Mouse (Mus musculus) CH12.LX (cell line): ENCODE measurements around the gene Ctcf. TPM values are rescaled to one million over a fixed set of nuclear protein-coding genes. Genes with fewer than 3 reads are reported as not detected.

Source experiments
- DNase-seq: peaks from one replicate; pipeline ENCODE4 v3.0.0-alpha.2; 2013; ENCODE audit errors: extremely low read depth
- H3K27ac ChIP-seq: 2 replicates; pipeline ENCODE4 v1.5.1; 2012; ENCODE audit warnings: low read depth, mild to moderate bottlenecking, control low read depth, moderate library complexity; ENCODE audit not compliant: insufficient read depth
- H3K27me3 ChIP-seq: replicated peaks from 2 replicates; pipeline ENCODE3; 2012; ENCODE audit warnings: inconsistent platforms
- H3K36me3 ChIP-seq, 2 experiments: replicated peaks in 1 of 2; 2 replicates each; pipeline versions ENCODE3 to v1.6.1; 2012; ENCODE audit warnings: inconsistent platforms in 1 of 2, low read length in 1 of 2, mild to moderate bottlenecking in 1 of 2, mixed read lengths in 1 of 2, moderate library complexity in 1 of 2; ENCODE audit not compliant: control insufficient read depth in 1 of 2, insufficient read depth in 1 of 2
- H3K4me1 ChIP-seq, 2 experiments: 2 replicates each; pipeline ENCODE4 v1.6.1; 2012; ENCODE audit warnings: inconsistent platforms in 1 of 2, moderate library complexity in 1 of 2; ENCODE audit not compliant: insufficient read depth in 2 of 2, control insufficient read depth in 1 of 2
- H3K4me2 ChIP-seq: 2 replicates; pipeline ENCODE4 v1.6.1; 2012; ENCODE audit warnings: low read depth, mild to moderate bottlenecking, control low read depth; ENCODE audit not compliant: poor library complexity, insufficient read depth, severe bottlenecking
- H3K4me3 ChIP-seq, 3 experiments: fragments of 150-350 bp in 1 of 3; sonication (generic) in 1 of 3; replicated peaks in 1 of 3; 2 replicates each; pipeline versions ENCODE3 to v1.5.1; 2011 to 2012; ENCODE audit warnings: low read depth in 2 of 3, low read length in 2 of 3, mild to moderate bottlenecking in 2 of 3, moderate library complexity in 2 of 3, control low read depth in 1 of 3, improper control_type of control experiment in 1 of 3, inconsistent platforms in 1 of 3, mixed read lengths in 1 of 3; ENCODE audit not compliant: poor library complexity in 1 of 3
- H3K79me2 ChIP-seq: replicated peaks from 2 replicates; pipeline ENCODE4 v1.6.1; 2012; ENCODE audit warnings: mild to moderate bottlenecking, moderate library complexity; ENCODE audit not compliant: control insufficient read depth, poor library complexity, insufficient read depth, severe bottlenecking; ENCODE audit errors: extremely low read depth
- H3K9ac ChIP-seq: 2 replicates; pipeline ENCODE4 v1.6.1; 2012; ENCODE audit warnings: low read depth, mild to moderate bottlenecking, control low read depth, moderate library complexity; ENCODE audit not compliant: insufficient read depth
- H3K9me3 ChIP-seq: replicated peaks from 2 replicates; pipeline ENCODE3; 2012; ENCODE audit warnings: low read length, inconsistent platforms, mixed read lengths
- BHLHE40 ChIP-seq: IDR thresholded peaks from 2 replicates; pipeline ENCODE4 v1.6.1; 2011; ENCODE audit warnings: mild to moderate bottlenecking, low read depth, low read length, improper control_type of control experiment
- CHD1 ChIP-seq: IDR thresholded peaks from 2 replicates; pipeline ENCODE4 v1.6.1; 2012; ENCODE audit warnings: low read depth, low read length, improper control_type of control experiment, inconsistent platforms
- CHD2 ChIP-seq: IDR thresholded peaks from 2 replicates; pipeline ENCODE4 v1.6.1; 2011; ENCODE audit warnings: low read length, improper control_type of control experiment
- CTCF ChIP-seq, 2 experiments: IDR thresholded peaks in 1 of 2; conservative IDR thresholded peaks in 1 of 2; 2 replicates each; pipeline ENCODE4 v1.5.1; 2011 to 2012; ENCODE audit warnings: low read depth in 2 of 2, low read length in 2 of 2, improper control_type of control experiment in 1 of 2, inconsistent platforms in 1 of 2, mild to moderate bottlenecking in 1 of 2, moderate library complexity in 1 of 2
- E2F4 ChIP-seq: IDR thresholded peaks from 2 replicates; pipeline ENCODE4 v1.6.1; 2011; ENCODE audit warnings: low read depth, low read length, improper control_type of control experiment; ENCODE audit not compliant: insufficient replicate concordance
- ELF1 ChIP-seq: IDR thresholded peaks from 2 replicates; pipeline ENCODE4 v1.6.1; 2014; ENCODE audit warnings: low read depth, mild to moderate bottlenecking, inconsistent platforms, low read length, improper control_type of control experiment
- EP300 ChIP-seq: IDR thresholded peaks from 2 replicates; pipeline ENCODE4 v1.6.1; 2011; ENCODE audit warnings: low read length, improper control_type of control experiment
- ETS1 ChIP-seq: conservative IDR thresholded peaks from 2 replicates; pipeline ENCODE4 v1.6.1; 2012; ENCODE audit warnings: low read depth, mild to moderate bottlenecking, inconsistent platforms, low read length, improper control_type of control experiment, moderate library complexity
- GABPA ChIP-seq: IDR thresholded peaks from 2 replicates; pipeline ENCODE4 v1.6.1; 2012; ENCODE audit warnings: low read depth, low read length, improper control_type of control experiment, inconsistent platforms; ENCODE audit not compliant: insufficient replicate concordance
- HCFC1 ChIP-seq: IDR thresholded peaks from 2 replicates; pipeline ENCODE4 v1.6.1; 2012; ENCODE audit warnings: low read depth, mild to moderate bottlenecking, inconsistent platforms, low read length, improper control_type of control experiment
- IRF4 ChIP-seq: IDR thresholded peaks from 2 replicates; pipeline ENCODE4 v1.6.1; 2014; ENCODE audit warnings: low read depth, mild to moderate bottlenecking, inconsistent platforms, low read length, improper control_type of control experiment
- JUN ChIP-seq: IDR thresholded peaks from 2 replicates; pipeline ENCODE4 v1.6.1; 2011; ENCODE audit warnings: low read depth, mild to moderate bottlenecking, low read length, improper control_type of control experiment, moderate library complexity; ENCODE audit not compliant: insufficient read depth
- JUND ChIP-seq: conservative IDR thresholded peaks from 2 replicates; pipeline ENCODE4 v1.6.1; 2011; ENCODE audit warnings: low read depth, low read length, improper control_type of control experiment
- KAT2A ChIP-seq: IDR thresholded peaks from 2 replicates; pipeline ENCODE4 v1.6.1; 2012; ENCODE audit warnings: low read length, improper control_type of control experiment, inconsistent platforms; ENCODE audit not compliant: insufficient replicate concordance
- MAFK ChIP-seq: IDR thresholded peaks from 2 replicates; pipeline ENCODE4 v1.6.1; 2011; ENCODE audit warnings: low read length, improper control_type of control experiment; ENCODE audit not compliant: insufficient replicate concordance
- MAX ChIP-seq: IDR thresholded peaks from 2 replicates; pipeline ENCODE4 v1.6.1; 2011; ENCODE audit warnings: low read length, improper control_type of control experiment
- MAZ ChIP-seq: IDR thresholded peaks from 2 replicates; pipeline ENCODE4 v1.6.1; 2012; ENCODE audit warnings: low read depth, mild to moderate bottlenecking, inconsistent platforms, low read length, improper control_type of control experiment, moderate library complexity
- MEF2A ChIP-seq: IDR thresholded peaks from 2 replicates; pipeline ENCODE4 v1.6.1; 2014; ENCODE audit warnings: low read depth, mild to moderate bottlenecking, inconsistent platforms, low read length, improper control_type of control experiment, borderline replicate concordance
- MXI1 ChIP-seq: IDR thresholded peaks from 2 replicates; pipeline ENCODE4 v1.6.1; 2011; ENCODE audit warnings: mild to moderate bottlenecking, low read depth, low read length, improper control_type of control experiment
- MYC ChIP-seq: IDR thresholded peaks from 2 replicates; pipeline ENCODE4 v1.6.1; 2011; ENCODE audit warnings: low read depth, mild to moderate bottlenecking, improper control_type of control experiment, low read length
- NELFE ChIP-seq: IDR thresholded peaks from 2 replicates; pipeline ENCODE4 v1.6.1; 2011; ENCODE audit warnings: low read depth, low read length, improper control_type of control experiment
- NRF1 ChIP-seq: IDR thresholded peaks from 2 replicates; pipeline ENCODE4 v1.6.1; 2014; ENCODE audit warnings: low read depth, mild to moderate bottlenecking, inconsistent platforms, low read length, improper control_type of control experiment, moderate library complexity
- PAX5 ChIP-seq: IDR thresholded peaks from 2 replicates; pipeline ENCODE4 v1.6.1; 2012; ENCODE audit warnings: low read length, inconsistent platforms, mixed read lengths
- POLR2A ChIP-seq: IDR thresholded peaks from 2 replicates; pipeline ENCODE4 v1.6.1; 2011; ENCODE audit warnings: low read depth, mild to moderate bottlenecking, improper control_type of control experiment, low read length
- POLR2AphosphoS2 ChIP-seq: IDR thresholded peaks from 2 replicates; pipeline ENCODE4 v1.6.1; 2011; ENCODE audit warnings: low read depth, low read length, improper control_type of control experiment
- RAD21 ChIP-seq: IDR thresholded peaks from 2 replicates; pipeline ENCODE4 v1.6.1; 2011; ENCODE audit warnings: low read depth, mild to moderate bottlenecking, low read length, improper control_type of control experiment, moderate library complexity
- RCOR1 ChIP-seq: conservative IDR thresholded peaks from 2 replicates; pipeline ENCODE4 v1.6.1; 2012; ENCODE audit warnings: low read depth, mild to moderate bottlenecking, inconsistent platforms, low read length, improper control_type of control experiment
- SIN3A ChIP-seq: IDR thresholded peaks from 2 replicates; pipeline ENCODE4 v1.6.1; 2012; ENCODE audit warnings: low read length, improper control_type of control experiment, inconsistent platforms
- SMC3 ChIP-seq: IDR thresholded peaks from 2 replicates; pipeline ENCODE4 v1.6.1; 2011; ENCODE audit warnings: low read depth, low read length, improper control_type of control experiment
- TBP ChIP-seq: conservative IDR thresholded peaks from 2 replicates; pipeline ENCODE4 v1.6.1; 2011; ENCODE audit warnings: low read depth, low read length, improper control_type of control experiment
- TCF12 ChIP-seq: IDR thresholded peaks from 2 replicates; pipeline ENCODE4 v1.6.1; 2014; ENCODE audit warnings: low read depth, mild to moderate bottlenecking, inconsistent platforms, low read length, improper control_type of control experiment
- UBTF ChIP-seq: IDR thresholded peaks from 2 replicates; pipeline ENCODE4 v1.6.1; 2012; ENCODE audit warnings: low read depth, mild to moderate bottlenecking, inconsistent platforms, low read length, improper control_type of control experiment, moderate library complexity
- USF1 ChIP-seq: IDR thresholded peaks from 2 replicates; pipeline ENCODE4 v1.6.1; 2014; ENCODE audit warnings: low read depth, mild to moderate bottlenecking, inconsistent platforms, low read length, improper control_type of control experiment
- USF2 ChIP-seq: conservative IDR thresholded peaks from 2 replicates; pipeline ENCODE4 v1.6.1; 2011; ENCODE audit warnings: low read depth, low read length, improper control_type of control experiment
- ZC3H11A ChIP-seq: IDR thresholded peaks from 2 replicates; pipeline ENCODE4 v1.6.1; 2012; ENCODE audit warnings: low read depth, mild to moderate bottlenecking, inconsistent platforms, low read length, improper control_type of control experiment
- ZKSCAN1 ChIP-seq: IDR thresholded peaks from 2 replicates; pipeline ENCODE4 v1.6.1; 2012; ENCODE audit warnings: low read depth, inconsistent platforms, low read length, improper control_type of control experiment, borderline replicate concordance
- ZMIZ1 ChIP-seq: IDR thresholded peaks from 2 replicates; pipeline ENCODE4 v1.6.1; 2012; ENCODE audit warnings: low read depth, mild to moderate bottlenecking, inconsistent platforms, low read length, improper control_type of control experiment
- ZNF384 ChIP-seq: IDR thresholded peaks from 2 replicates; pipeline ENCODE4 v1.6.1; 2012; ENCODE audit warnings: low read depth, low read length, improper control_type of control experiment, inconsistent platforms
- dilution Hi-C: fragments of 300-500 bp; cut with MboI; formaldehyde crosslinking; loops from 2 replicates; pipeline ENCODE4 v1.14.3; 2020; ENCODE audit warnings: low sequenced_read_pairs; ENCODE audit not compliant: extremely low pct_unique_long_range_greater_than_20kb, extremely low pct_ligation_motif_present
- in situ Hi-C: fragments of 300-500 bp; cut with MboI; formaldehyde crosslinking; loops from 3 replicates; pipeline ENCODE4 v1.14.3; 2019; ENCODE audit warnings: low sequenced_read_pairs, low pct_ligation_motif_present, low pct_unique_long_range_greater_than_20kb, mixed read lengths
- polyA plus RNA-seq: library from polyadenylated mRNA; unstranded; fragments of >175 nt; gene quantifications from 2 replicates; pipeline ENCODE4 v1.2.1, GENCODE M21; 2012; ENCODE audit warnings: low read depth; ENCODE audit not compliant: insufficient read length
- total RNA-seq, 2 experiments: library from RNA; depleted of rRNA; stranded (reverse); fragments of 300-350 nt in 1 of 2; fragments of >200 nt in 1 of 2; gene quantifications; 2 replicates each; pipeline ENCODE4 v1.2.3; 2012 to 2014

Gene Ctcf
- total and polyA plus RNA-seq, 3 experiments: 42.3 to 97.9 (median 52.4) TPM

GRCm38 (mm10) chr8:105685796-105686308 lies 49.5 kb downstream of the Ctcf start, which contains the start of gene Carmil2:
Gene Carmil2, plus strand, starts transcription at chr8:105686274.
- peak within 1 kb of the TSS; percentile 92 for H3K4me2 ChIP-seq
- no peaks in the 10 kb centered on the region for H3K79me2 ChIP-seq
- in situ Hi-C loops: loop anchor here (5.0 kb wide), 1 partner anchor 49 kb away; the partner anchor contains the start of genes Agrp and Ctcf
- peaks cover 42 to 72% of the 10 kb centered on the region in 2 experiments for H3K36me3 ChIP-seq
- peak within 1 kb of the TSS; percentile 81 for H3K27ac ChIP-seq
- TF ChIP-seq E2F4 (peak; percentile 95; the same call in 1 of the 2 replicates), USF2 (no peak), GABPA (no peak), UBTF (peak; percentile 96), HCFC1 (peak; percentile 59), TBP (0 out of 2 replicates have a peak, but pooled peaks have one; percentile 21), KAT2A (no peak), POLR2A (peak; percentile 67; the same call in 1 of the 2 replicates), RAD21 (peak; percentile 85), EP300 (no peak; the same call in 1 of the 2 replicates), NRF1 (peak; percentile 37; the same call in 1 of the 2 replicates), TCF12 (peak; percentile 88), MAZ (peak; percentile 59), IRF4 (peak; percentile 43; the same call in 1 of the 2 replicates), BHLHE40 (no peak; the same call in 1 of the 2 replicates), NELFE (peak; percentile 76), ZMIZ1 (peak; percentile 80), JUND (no peak), JUN (no peak), CHD1 (peak; percentile 86), MAX (peak; percentile 87; the same call in 1 of the 2 replicates), MXI1 (peak; percentile 90), RCOR1 (no peak), USF1 (no peak), MEF2A (no peak), ZC3H11A (no peak; the same call in 1 of the 2 replicates), POLR2AphosphoS2 (peak; percentile 54; the same call in 1 of the 2 replicates), ETS1 (peak; percentile 39; the same call in 1 of the 2 replicates), PAX5 (no peak), CTCF (conservative IDR thresholded peaks at IDR 0.05 in 1 of 2, IDR thresholded peaks at IDR 0.05 in 1 of 2; ENCODE audit: low read depth in 2 of 2, low read length in 2 of 2) (peak; percentile 85 to 96), ZNF384 (no peak; the same call in 1 of the 2 replicates), CHD2 (no peak; the same call in 1 of the 2 replicates), MYC (0 out of 2 replicates have a peak, but pooled peaks have one; percentile 45), ZKSCAN1 (no peak), MAFK (no peak), SIN3A (peak; percentile 95), ELF1 (peak; percentile 79), SMC3 (peak; percentile 96)
- dilution Hi-C loops: no loop called here
- H3K9ac ChIP-seq: peak within 1 kb of the TSS; percentile 78
- H3K4me3 ChIP-seq: peak within 1 kb of the TSS; percentile 58 to 70 (median 68)
- no peaks in the 10 kb centered on the region for H3K27me3 ChIP-seq
- peaks cover 2 to 56% of the 10 kb centered on the region in 2 experiments; a peak in 2 of 4 replicates for H3K4me1 ChIP-seq
- DNase-seq: peak; percentile 79
- no peaks in the 10 kb centered on the region for H3K9me3 ChIP-seq
